Mouse (Mus musculus): ENCODE measurements around the gene Lrrfip1. TPM values are rescaled to one million over a fixed set of nuclear protein-coding genes. Genes with fewer than 3 reads are reported as not detected.

Gene Lrrfip1
- polyA plus RNA-seq, 1 experiment from 2014 or later: 126 TPM

GRCm38 (mm10) chr1:90997136-90997535, 1.4 kb upstream of the Lrrfip1 start:
- TF ChIP-seq CTCF (IDR thresholded peaks at IDR 0.05): no peak
- ChIA-PET POLR2A (interaction anchor here (0.9 to 1.4 kb wide), 3 partner anchors 13 to 28 kb away, joined by 3 read pairs; no protein-coding TSS in a partner anchor), CTCF (interaction anchor here (1.3 kb wide), 1 partner anchor 22 kb away, joined by 3 read pairs; no protein-coding TSS in a partner anchor)
- no peak for ATAC-seq
- in situ Hi-C loops (cut with MboI; ENCODE audit: low pct_unique_long_range_greater_than_20kb): no loop called here
- H3K27me3 ChIP-seq: no peaks in the 10 kb centered on the region
- DNase-seq (ENCODE audit: low read depth, low spot score): no peak

- ChIA-PET CTCF (interaction anchor here (0.9 kb wide), 1 partner anchor 70 kb away, joined by 3 read pairs; no protein-coding TSS in a partner anchor), POLR2A (interaction anchor here (0.9 to 1.6 kb wide), 5 partner anchors 11 to 27 kb away, joined by 3 to 14 read pairs (median 3); no protein-coding TSS in a partner anchor)
- DNase-seq (ENCODE audit: low read depth, low spot score) (no peak), ATAC-seq (no peak)
- H3K27me3 ChIP-seq: no peaks in the 10 kb centered on the region
- in situ Hi-C loops (cut with MboI; ENCODE audit: low pct_unique_long_range_greater_than_20kb): no loop called here
- TF ChIP-seq CTCF (IDR thresholded peaks at IDR 0.05): no peak
Observed at GRCm38 (mm10) chr1:90997641-90998040, 896 bp upstream of the Lrrfip1 start.

GRCm38 (mm10) chr1:90998891-90999611, 514 bp downstream of the Lrrfip1 start:
- CTCF ChIA-PET: interaction anchor here (1.1 kb wide), 1 partner anchor 11 kb away, joined by 3 read pairs; no protein-coding TSS in a partner anchor

GRCm38 (mm10) chr1:90999911-91000601, 1.5 kb downstream of the Lrrfip1 start:
- no peak for TF ChIP-seq CTCF (IDR thresholded peaks at IDR 0.05)
- DNase-seq (ENCODE audit: low read depth, low spot score): no peak
- no peak for ATAC-seq
- ChIA-PET CTCF (interaction anchor here (1.1 kb wide), 1 partner anchor 10 kb away, joined by 3 read pairs; no protein-coding TSS in a partner anchor), POLR2A (no interaction called here)
- in situ Hi-C loops (cut with MboI; ENCODE audit: low pct_unique_long_range_greater_than_20kb): no loop called here
- no peaks in the 10 kb centered on the region for H3K27me3 ChIP-seq

More at GRCm38 (mm10) chr1:90998891-90999611, 514 bp downstream of the Lrrfip1 start:
- POLR2A ChIA-PET: interaction anchor here (0.8 to 1.6 kb wide), 6 partner anchors 9 to 87 kb away, joined by 3 to 14 read pairs (median 4); no protein-coding TSS in a partner anchor
- DNase-seq (ENCODE audit: low read depth, low spot score): no peak
- no peaks in the 10 kb centered on the region for H3K27me3 ChIP-seq
- in situ Hi-C loops (cut with MboI; ENCODE audit: low pct_unique_long_range_greater_than_20kb): no loop called here
- peak; percentile 52 for ATAC-seq
- no peak for TF ChIP-seq CTCF (IDR thresholded peaks at IDR 0.05)

- in situ Hi-C loops (cut with MboI; ENCODE audit: low pct_unique_long_range_greater_than_20kb): no loop called here
- DNase-seq (ENCODE audit: low read depth, low spot score): no peak
- POLR2A ChIA-PET: no interaction called here
- ATAC-seq: no peak
- no peaks in the 10 kb centered on the region for H3K27me3 ChIP-seq
- TF ChIP-seq CTCF (IDR thresholded peaks at IDR 0.05): no peak
- CTCF ChIA-PET: no interaction called here
Observed at GRCm38 (mm10) chr1:91001101-91001500, 2.6 kb downstream of the Lrrfip1 start.

GRCm38 (mm10) chr1:91001871-91002539, 3.5 kb downstream of the Lrrfip1 start:
- H3K27me3 ChIP-seq: no peaks in the 10 kb centered on the region
- ChIA-PET CTCF (no interaction called here), POLR2A (no interaction called here)
- no peak for TF ChIP-seq CTCF (IDR thresholded peaks at IDR 0.05)
- in situ Hi-C loops (cut with MboI; ENCODE audit: low pct_unique_long_range_greater_than_20kb): no loop called here
- ATAC-seq: no peak
- DNase-seq (ENCODE audit: low read depth, low spot score): no peak

- DNase-seq (ENCODE audit: low read depth, low spot score) (no peak), ATAC-seq (no peak)
- CTCF ChIA-PET: no interaction called here
- no peaks in the 10 kb centered on the region for H3K27me3 ChIP-seq
- POLR2A ChIA-PET: interaction anchor here (1.2 kb wide), 1 partner anchor 13 kb away, joined by 3 read pairs; no protein-coding TSS in a partner anchor
- TF ChIP-seq CTCF (IDR thresholded peaks at IDR 0.05): no peak
- in situ Hi-C loops (cut with MboI; ENCODE audit: low pct_unique_long_range_greater_than_20kb): no loop called here
Observed at GRCm38 (mm10) chr1:91002641-91003040, 4.1 kb downstream of the Lrrfip1 start.

GRCm38 (mm10) chr1:91003522-91004253, 5.2 kb downstream of the Lrrfip1 start:
- in situ Hi-C loops (cut with MboI; ENCODE audit: low pct_unique_long_range_greater_than_20kb): no loop called here
- no peak for TF ChIP-seq CTCF (IDR thresholded peaks at IDR 0.05)
- no peak for DNase-seq (ENCODE audit: low read depth, low spot score)
- ChIA-PET POLR2A (interaction anchor here (1.2 kb wide), 1 partner anchor 12 kb away, joined by 3 read pairs; no protein-coding TSS in a partner anchor), CTCF (no interaction called here)
- H3K27me3 ChIP-seq: no peaks in the 10 kb centered on the region
- ATAC-seq: no peak

GRCm38 (mm10) chr1:91006037-91006436, 7.5 kb downstream of the Lrrfip1 start:
- in situ Hi-C loops (cut with MboI; ENCODE audit: low pct_unique_long_range_greater_than_20kb): no loop called here
- no peaks in the 10 kb centered on the region for H3K27me3 ChIP-seq
- ChIA-PET CTCF (no interaction called here), POLR2A (no interaction called here)
- no peak for DNase-seq (ENCODE audit: low read depth, low spot score)
- ATAC-seq: no peak
- TF ChIP-seq CTCF (IDR thresholded peaks at IDR 0.05): no peak

- POLR2A ChIA-PET: no interaction called here
- H3K27me3 ChIP-seq: no peaks in the 10 kb centered on the region
- ATAC-seq: no peak
- in situ Hi-C loops (cut with MboI; ENCODE audit: low pct_unique_long_range_greater_than_20kb): no loop called here
- CTCF ChIA-PET: no interaction called here
- no peak for TF ChIP-seq CTCF (IDR thresholded peaks at IDR 0.05)
- DNase-seq (ENCODE audit: low read depth, low spot score): no peak
Observed at GRCm38 (mm10) chr1:91006708-91007107, 8.2 kb downstream of the Lrrfip1 start.

Data from Patski (cell line).